Mouse (Mus musculus) thymus, adult 2 months (tissue): ENCODE data around the gene Serpinb1a.

Experiments
- CTCF ChIP-seq: fragments of 200-500 bp; IDR thresholded peaks from 2 replicates; pipeline ENCODE4 v1.5.1; 2012; ENCODE audit warnings: mild to moderate bottlenecking, control low read depth, low read length, moderate library complexity, borderline replicate concordance; ENCODE audit not compliant: control insufficient read depth, poor library complexity, insufficient read depth; ENCODE audit errors: extremely low read depth
- POLR2A ChIP-seq: fragments of 200-500 bp; IDR thresholded peaks from 2 replicates; pipeline ENCODE4 v1.6.1; 2012; ENCODE audit warnings: mild to moderate bottlenecking, low read length, control low read depth, moderate library complexity; ENCODE audit not compliant: control insufficient read depth, poor library complexity, insufficient read depth; ENCODE audit errors: extremely low read depth

- TF ChIP-seq POLR2A (no peak), CTCF (no peak)
Observed at GRCm38 (mm10) chr13:32799131-32799530, 51.9 kb downstream of the Serpinb1a start.
